Mouse (Mus musculus) frontal cortex, postnatal 14 days (tissue): ENCODE results near the gene Kif5a.

ENCODE experiments used
- DNase-seq, 2 experiments: peaks; one replicate each; pipeline ENCODE4 v3.0.0; 2022; ENCODE audit warnings: low spot score in 2 of 2

Kif5a gene

DNA sequence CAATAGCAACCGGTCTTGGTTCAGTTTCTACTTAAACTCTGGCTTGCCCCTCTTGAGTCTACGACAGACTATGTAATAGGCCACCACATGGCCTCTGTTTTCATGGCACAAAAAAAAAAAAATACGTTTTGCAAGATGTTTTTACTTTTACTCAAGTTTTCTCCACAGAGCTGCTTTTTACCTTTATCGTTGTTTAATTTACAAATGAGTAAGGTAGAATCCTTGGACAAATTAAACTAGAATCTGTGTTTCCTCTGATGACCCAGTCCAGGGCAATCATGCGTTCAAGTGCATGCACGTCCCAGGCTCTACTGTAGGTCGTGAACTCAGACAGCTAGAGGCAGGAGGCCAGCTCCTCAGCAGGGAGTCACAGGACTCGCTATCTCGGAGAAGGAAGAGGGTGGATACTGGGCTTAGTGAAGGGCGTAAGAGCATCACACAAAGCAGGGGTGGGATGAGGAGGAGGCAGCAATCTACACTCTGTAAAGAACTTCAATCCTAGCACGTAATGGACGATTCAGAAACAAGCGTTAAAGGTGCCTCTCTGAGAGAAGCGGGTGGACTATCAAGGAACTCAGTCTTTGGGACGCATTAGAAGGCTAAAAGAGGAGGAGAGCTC, 26.5 kb upstream of the Kif5a start:
- peak; percentile 34 to 57 for DNase-seq

GRCm38 (mm10) chr10:127288800-127289572, 25.8 kb upstream of the Kif5a start, which contains the start of gene Mbd6:
Gene Mbd6, minus strand, starts transcription at chr10:127289018.
- DNase-seq = peak; percentile 70 to 79

DNA sequence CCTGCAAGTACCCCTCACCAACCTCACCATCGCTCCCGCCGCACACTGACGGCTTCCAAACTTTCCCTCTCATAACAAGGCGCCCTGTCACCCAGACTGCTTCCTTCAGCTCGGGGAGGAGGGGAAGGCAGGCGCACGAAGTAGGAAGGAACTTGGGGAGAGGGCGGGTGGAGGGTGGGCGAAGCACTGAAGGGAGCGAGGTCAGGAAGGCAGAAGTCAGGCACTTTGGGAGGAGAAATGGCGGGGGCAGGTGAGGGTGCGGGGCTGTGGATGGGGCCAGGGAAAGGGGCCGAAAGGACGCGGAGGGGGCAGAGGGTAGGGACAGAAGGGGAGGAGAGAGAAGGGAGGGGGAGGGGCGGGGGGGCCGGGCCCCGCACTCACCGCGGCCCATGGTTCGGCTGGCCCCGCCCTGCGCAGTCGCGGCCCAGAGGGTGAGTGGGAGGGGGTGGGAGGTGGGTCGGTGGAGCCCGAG, 25.2 kb upstream of the Kif5a start:
- peak in 1 of 2 experiments; percentile 43 for DNase-seq

DNA sequence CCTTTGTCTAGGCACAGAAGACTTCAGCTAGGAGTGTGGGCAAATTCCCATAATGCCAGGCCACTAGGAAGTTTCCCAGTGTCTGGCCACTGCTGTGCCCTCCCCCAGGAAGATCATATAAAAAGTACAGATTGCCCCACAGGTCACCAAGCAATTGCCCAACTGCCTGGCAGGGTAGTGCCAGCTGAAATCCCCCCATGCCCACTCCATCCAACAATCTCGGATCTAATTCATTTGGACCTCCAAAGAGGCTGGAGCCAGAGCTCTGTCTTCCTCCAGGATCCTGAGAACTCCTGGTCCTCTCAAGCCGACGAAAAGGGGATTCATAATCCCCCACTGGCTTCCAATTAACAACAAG, 24.8 kb upstream of the Kif5a start:
- DNase-seq = no peak

GRCm38 (mm10) chr10:127287271-127287935, 24.3 kb upstream of the Kif5a start:
- DNase-seq = no peak

DNA sequence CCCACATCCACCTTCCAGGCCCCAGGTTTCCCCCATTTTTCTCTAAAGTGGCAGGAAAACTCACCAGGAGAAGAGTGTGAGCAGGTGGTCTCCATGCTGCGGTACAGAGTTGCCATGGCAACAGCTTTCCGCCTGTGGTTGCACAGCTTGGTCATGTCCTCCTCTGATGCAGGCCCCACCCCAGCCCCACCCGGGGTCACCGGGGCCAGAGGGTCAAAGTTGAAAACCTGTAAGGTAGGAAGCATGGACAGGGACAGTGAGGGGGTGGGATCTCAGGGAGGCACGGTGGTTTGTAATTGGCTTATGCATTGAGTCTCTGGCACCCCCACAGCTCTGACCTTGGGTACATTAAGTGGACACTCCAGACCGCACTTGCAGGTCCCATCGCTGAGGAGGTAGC, 23.6 kb upstream of the Kif5a start:
- no peak for DNase-seq

DNA sequence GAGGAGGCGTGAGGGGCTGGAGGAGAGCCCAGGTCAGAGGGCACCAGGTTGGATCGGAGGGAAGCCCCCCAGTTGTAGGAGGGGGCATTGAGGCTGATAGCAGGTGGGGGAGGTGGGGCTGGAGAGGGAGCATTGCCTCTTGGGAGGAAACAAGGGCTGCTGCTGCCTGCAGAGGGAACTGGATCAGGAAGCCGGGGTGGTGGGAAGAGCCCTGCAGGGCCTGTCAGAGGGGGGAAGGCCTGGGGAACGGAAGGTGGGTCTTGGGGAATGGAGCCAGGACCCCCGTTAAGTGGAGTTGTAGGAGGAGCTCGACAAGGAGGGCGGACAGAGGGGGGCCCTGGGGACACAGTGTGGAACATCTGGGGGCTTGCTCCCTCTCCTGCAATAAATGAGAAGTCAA, 23.0 kb upstream of the Kif5a start:
- DNase-seq = no peak

DNA sequence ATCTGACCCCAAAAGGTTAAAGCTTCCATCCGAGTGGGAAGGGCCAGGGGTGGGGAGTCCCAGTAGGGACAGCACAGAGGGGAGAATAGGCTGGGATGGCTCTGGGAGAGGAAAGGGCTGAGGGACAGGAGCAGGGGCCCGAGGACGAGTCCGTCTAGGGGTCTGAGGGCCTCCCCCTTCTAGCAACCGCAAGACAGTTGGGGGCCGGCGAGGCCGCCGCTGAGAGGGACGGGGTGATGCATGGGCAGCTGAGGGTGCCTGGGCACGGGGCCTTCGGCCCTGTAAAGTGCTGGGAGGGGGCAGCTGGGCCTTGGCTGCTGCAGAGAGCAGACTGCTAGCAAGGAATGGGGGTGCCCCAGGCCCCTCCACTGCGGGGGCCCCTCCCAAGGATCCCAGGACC, 22.5 kb upstream of the Kif5a start:
- no peak for DNase-seq

GRCm38 (mm10) chr10:127284724-127285500, 21.8 kb upstream of the Kif5a start:
- no peak for DNase-seq

GRCm38 (mm10) chr10:127284105-127284622, 21.0 kb upstream of the Kif5a start:
- DNase-seq = no peak

DNA sequence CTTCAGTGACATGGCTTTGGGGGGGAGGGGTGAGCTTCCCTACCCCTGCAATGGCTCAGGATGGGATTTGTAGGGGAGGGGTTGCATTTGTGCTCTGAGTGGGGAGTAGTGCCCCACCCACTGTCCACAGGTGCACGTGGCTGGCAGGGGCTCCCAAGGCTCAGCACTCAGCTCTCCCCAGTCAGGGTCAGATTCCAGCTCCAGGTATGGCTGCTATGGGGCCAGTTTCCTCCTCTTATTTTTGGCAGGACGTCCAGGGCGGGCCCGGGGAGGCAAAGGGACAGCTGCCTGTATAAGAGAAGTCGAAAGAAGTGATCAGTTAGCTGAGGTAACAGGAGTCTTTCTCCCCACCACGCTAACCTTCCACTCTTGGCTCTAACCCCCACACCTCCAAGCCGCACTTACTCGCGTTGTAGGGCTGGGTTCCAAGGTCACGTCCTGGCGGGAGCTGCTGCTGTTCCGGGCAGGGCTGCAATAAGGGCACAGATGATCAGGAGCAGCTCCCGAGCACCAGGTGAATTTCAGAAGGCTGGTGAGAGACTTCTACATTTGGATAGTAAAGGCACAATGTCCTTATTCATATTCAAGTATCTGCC, 19.6 kb upstream of the Kif5a start:
- DNase-seq = no peak

- no peak for DNase-seq
Measured at GRCm38 (mm10) chr10:127281316-127281715, 18.2 kb upstream of the Kif5a start.

- no peak for DNase-seq
Measured at GRCm38 (mm10) chr10:127279730-127280129, 16.6 kb upstream of the Kif5a start.

DNA sequence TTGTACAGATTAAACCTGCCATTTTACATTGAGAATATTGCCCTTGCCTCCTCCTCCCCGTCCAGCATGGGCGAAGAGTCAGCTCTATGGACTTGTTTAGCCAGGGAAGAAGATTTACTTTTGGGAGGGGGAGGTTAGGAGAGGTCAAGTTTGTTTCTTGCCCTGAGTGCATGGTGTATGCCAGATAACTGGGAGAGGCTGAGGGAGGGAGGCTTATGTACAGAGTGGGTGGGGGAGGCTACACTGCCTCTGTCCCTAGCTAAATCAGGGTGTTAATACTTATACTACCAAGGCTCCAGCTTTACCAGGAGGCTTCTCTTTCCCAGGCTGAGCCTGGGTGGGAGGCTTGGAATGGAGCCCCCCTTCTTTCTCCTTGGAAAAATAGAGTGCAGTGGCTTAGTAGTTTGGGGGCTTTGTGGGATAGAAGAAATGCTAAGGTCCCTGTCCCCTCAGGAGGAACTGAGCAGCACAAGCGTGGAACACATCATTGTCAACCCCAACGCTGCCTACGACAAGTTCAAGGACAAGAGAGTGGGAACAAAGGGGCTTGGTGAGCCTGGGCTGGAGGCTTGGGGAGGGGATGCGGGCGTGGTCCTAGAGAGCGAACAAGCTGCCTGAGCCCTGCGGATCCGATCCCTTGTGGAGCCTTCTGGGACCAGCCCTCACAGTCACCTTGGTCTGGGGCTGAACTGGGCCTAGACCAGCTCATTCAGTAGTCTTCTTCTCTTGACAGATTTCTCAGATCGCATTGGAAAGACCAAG, 11.3 kb upstream of the Kif5a start:
- DNase-seq = no peak

GRCm38 (mm10) chr10:127272371-127272770, 9.2 kb upstream of the Kif5a start:
- no peak for DNase-seq

DNA sequence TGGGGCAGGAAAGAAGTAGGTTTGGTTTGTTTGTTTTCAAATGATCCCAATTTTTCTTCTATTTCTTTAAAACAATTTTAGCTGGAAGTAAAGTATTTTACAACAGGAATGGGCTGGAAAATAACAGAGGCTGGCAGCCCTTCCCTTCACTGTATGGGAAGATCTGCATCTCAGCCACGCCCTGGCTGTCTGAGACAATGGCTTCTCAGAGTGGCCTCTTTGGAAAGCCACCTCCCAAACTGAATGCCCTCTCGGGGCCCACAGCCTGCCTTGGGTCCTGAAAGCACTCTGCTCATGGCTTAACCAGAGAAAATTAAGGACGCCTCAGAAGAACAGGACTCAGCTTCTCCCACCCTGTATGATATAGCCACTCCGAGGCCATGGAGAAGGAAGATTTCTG, 6.7 kb upstream of the Kif5a start:
- DNase-seq = no peak

DNA sequence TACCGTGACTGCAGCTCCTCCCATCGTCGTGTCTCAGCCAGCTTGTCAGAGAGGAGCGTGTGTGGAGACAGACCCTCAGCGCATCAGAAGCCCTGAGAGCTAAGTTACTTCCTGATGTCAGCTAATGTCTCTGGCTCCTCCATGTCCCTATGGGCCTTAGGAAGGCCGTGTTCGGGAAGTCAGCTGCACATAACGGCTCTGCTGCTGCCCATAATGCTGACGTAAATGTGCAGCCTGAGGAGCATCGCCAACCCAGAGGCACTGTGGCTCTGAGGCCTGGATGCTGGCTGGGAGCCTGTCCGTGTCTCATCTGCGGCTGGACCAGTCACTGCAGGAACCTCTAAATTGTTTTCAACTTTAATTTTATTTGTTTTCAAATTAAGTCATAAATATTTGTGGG, 5.9 kb upstream of the Kif5a start:
- DNase-seq = no peak

GRCm38 (mm10) chr10:127268401-127268800, 5.3 kb upstream of the Kif5a start:
- DNase-seq = no peak

DNA sequence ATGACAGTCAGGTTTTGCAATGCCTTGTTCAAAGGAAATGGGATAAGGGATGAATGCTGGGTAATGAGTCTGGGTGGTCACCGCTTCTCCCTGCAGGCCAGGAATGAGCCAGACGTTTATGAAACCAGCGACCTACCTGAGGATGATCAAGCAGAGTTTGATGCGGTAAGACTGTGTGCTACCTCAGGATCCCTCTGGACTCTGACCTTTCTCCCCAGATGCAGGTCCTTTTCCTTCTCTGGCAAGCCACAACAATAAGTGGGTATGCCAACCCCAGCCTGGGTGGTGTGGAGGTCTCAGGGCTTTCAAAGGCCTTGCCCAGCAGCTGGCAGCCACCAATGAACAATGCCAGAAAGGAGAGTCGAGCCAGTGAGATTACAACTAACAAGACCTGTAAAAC, 4.2 kb upstream of the Kif5a start:
- no peak for DNase-seq
